Mouse (Mus musculus) right cerebral cortex, postnatal 10 days (tissue): ENCODE measurements around the gene Slc6a3.

Experiments used
- DNase-seq, 2 experiments: peaks; one replicate each; pipeline ENCODE4 v3.0.0; 2021; ENCODE audit warnings: low spot score in 2 of 2

Gene Slc6a3

DNA sequence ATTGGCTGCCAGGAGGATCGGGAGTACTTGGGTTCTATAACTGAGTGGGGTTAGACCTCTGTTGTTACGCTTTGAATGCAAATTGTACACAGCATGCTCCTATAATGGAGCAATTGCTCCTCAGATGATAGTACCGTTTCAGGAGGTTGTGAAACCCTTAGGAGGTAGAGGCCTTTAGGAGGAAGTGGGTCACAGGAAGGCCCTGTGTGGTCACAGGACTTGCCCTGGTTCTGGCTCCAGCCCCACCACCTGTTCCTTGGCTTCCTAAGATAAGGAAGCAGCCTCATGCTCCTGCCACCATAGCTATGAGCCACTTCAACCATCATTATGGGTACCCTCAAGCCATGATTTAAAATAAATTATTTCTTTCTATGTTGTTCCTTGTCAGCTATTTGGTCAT is 54.9 kb downstream of the Slc6a3 start:
- DNase-seq, result no peak

DNA sequence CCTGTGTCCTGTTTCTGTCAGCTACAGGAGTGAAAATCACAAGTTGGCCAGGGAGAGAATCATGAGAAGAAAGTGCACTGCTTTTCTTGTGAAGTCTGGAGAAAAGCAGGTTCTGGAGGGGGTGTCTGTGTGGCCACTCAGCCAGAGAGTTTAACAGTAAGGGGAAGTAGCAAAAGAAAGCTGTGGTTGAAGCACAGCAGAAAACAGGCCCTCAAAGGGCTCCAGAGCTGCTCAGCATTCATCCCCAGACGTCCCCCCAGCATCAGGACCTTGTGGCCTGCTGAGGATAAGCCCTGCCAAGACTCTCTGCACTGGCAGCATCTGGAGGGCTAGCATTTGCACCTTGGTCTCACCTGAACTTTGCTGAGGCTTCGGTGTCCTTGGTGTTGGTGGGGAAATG is 56.0 kb downstream of the Slc6a3 start:
- DNase-seq, result no peak

GRCm38 (mm10) chr13:73596276-73596675 is 59.7 kb downstream of the Slc6a3 start:
- no peak for DNase-seq

DNA sequence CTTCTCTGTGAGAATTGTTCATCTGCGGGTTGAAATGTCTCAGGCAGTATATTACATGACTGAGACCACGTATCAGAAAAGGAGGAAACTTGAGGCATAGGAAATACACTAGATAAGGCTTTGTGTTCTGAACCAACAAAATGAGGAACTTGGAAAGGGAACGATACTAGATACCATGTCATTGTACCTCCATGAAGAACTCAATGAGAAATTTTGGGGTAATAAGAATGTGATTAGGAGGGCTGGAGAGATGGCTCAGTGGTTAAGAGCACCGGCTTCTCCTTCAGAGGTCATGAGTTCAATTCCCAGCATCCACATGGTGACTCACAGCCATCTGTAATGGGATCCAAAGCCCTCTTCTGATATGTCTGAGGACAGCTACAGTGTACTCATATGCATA is 63.7 kb downstream of the Slc6a3 start:
- DNase-seq, result no peak

DNA sequence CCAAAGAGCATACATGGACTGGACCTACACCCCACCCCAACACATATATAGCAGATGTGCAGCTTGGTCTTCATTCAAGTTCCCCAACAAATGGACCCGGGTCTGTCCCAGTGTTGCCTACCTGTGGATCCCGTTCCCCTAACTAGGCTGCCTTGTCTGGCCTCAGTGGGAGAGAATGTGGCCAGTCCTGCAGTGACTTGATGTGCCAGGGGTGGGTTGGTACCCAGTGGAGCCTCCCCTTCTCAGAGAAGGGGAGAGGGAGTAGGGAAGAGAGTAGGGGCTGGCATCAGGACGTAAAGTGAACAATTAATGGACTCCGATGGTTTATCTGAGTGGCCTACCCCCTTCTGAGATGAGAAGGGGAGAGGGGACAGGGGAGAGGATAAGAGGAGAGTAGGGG is 66.5 kb downstream of the Slc6a3 start:
- DNase-seq, result peak in 1 of 2 experiments; percentile 26

DNA sequence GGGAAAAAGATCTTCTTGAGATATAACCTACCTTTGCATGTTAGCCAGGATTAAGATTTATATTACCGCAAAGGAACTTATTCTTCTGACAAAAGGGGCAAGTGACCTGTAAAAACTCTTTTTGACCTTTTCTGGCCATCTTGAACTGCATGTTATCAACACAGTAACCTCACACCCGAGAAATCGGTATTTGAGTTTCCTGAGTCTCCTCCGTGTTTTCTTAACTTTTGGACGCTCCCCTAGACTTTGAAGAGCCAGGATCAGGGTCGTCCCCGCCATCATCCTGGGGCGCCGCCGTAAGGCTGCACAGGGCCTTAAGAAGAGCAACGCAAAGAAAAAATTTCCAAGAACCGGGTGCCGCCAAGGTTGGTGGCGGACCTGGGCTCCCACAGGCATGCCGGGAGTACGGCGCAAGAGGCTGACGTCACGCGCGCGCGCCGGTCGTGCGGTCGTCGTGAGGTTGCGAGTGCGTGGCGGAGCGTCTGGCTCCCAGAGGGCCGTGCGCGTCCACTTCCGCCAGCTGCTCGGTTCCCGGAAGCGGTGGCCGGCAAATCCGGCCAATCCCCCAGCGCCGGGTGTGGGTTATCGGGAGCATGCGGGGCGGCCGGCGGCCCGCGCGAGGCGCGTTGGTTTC is 67.1 kb downstream of the Slc6a3 start, which contains the start of gene Clptm1l:
TSS of gene Clptm1l (plus strand) at position 485 of the 634 bp plus-strand sequence.
- DNase-seq, result peak; percentile 98 to 99

GRCm38 (mm10) chr13:73604156-73604957 is 67.8 kb downstream of the Slc6a3 start:
- DNase-seq, result no peak

DNA sequence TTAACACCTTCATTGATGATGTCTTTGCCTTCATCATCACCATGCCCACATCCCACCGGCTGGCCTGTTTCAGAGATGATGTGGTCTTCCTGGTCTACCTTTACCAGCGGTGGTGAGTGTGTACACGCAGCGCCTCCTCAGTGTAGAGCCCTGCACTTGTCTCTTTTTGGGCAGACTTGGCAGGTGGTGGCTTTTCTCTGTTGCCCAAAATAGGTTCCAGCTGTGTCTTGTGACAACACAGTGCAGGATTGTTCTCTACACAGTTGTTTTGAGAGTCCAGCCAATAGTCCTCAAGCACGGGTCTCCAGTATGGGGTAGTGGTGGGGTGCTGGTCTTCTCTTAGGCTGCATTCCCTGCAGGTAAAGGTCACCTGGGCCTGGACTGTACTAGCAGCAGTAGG is 81.9 kb downstream of the Slc6a3 start:
- DNase-seq, result no peak

GRCm38 (mm10) chr13:73620637-73621036 is 84.1 kb downstream of the Slc6a3 start:
- DNase-seq, result no peak

DNA sequence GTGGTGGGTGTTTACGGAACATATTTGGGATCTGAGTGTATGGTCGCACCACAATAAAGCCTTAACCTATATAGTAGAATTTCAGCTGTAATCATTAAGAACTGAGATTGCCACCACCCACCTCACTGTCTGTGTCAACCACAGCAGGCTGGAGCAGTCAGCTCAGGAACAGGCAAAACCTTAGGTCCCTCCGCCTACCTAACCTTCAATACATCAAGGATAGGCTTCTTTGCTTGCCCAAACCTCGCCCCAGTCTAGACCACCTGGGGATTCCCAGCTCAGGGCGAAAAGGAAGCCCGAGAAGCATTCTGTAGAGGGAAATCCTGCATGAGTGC is 89.8 kb downstream of the Slc6a3 start:
- no peak for DNase-seq

- DNase-seq, result peak; percentile 66 to 67
Measured at GRCm38 (mm10) chr13:73626745-73627549, 90.4 kb downstream of the Slc6a3 start, which contains the start of gene Tert. Gene Tert (plus strand): TSS chr13:73626911.
